ENCODE assay signal across 10 mouse cellular contexts in genomic region chr3:101831189-101831858, GRCm38 (mm10). TPM values are rescaled to one million over a fixed set of nuclear protein-coding genes. Genes with fewer than 3 reads are reported as not detected.
DNase-seq lines count a peak whose midpoint lies in the region.
"Had no signal": no experiment of that assay in that cellular context is flagged by ENCODE, and none has a peak within 500 bp of the region (broad histone marks: within the 10 kb centered on the region; RNA-seq: fewer than 3 reads in every experiment).

No protein-coding gene starts in this region.

- DNase-seq in ES-CJ7 (ENCODE audit: low read depth, low spot score), result peak; percentile 22
- DNase-seq in embryonic facial prominence, embryonic 10.5 days (ENCODE audit: low spot score), result peak; percentile 49
- DNase-seq in kidney, postnatal 14 days, result peak; percentile 54
- peak; percentile 50 to 72 for DNase-seq in lung, postnatal 4 days
- DNase-seq in spleen, postnatal 14 days (ENCODE audit: low spot score in 2 of 2), result no peak
- no peak for DNase-seq in cerebellum, adult 9-11 months
- DNase-seq in layer of hippocampus, adult 8-10 months (ENCODE audit: low spot score in 2 of 2), result no peak
- DNase-seq in frontal cortex, postnatal 14 days (ENCODE audit: low spot score in 2 of 2), result no peak
- DNase-seq: cerebellum, adult 9-10 months had no signal

- H3K4me3 ChIP-seq in embryonic facial prominence, embryonic 10.5 days, result no peak overlapping the region

- no peaks in the 10 kb centered on the region for H3K36me3 ChIP-seq in embryonic facial prominence, embryonic 10.5 days (replicated peaks)

- H3K27me3 ChIP-seq in embryonic facial prominence, embryonic 10.5 days (replicated peaks; ENCODE audit: low read depth, poor library complexity, severe bottlenecking), result 0 out of 2 replicates have a peak, but pooled peaks cover 7% of the 10 kb centered on the region

- no peaks in the 10 kb centered on the region for H3K9me3 ChIP-seq in embryonic facial prominence, embryonic 10.5 days

- H3K27ac ChIP-seq in embryonic facial prominence, embryonic 10.5 days (replicated peaks), result no peak overlapping the region

- peaks cover 40% of the 10 kb centered on the region for H3K4me1 ChIP-seq in embryonic facial prominence, embryonic 10.5 days

- 30% methylated on average over 10 of the region's 10 CpGs for WGBS in embryonic facial prominence, embryonic 10.5 days

RNA-seq across cellular contexts. Expression of gene Mab21l3, which starts 17.4 kb away (rescaled TPM):
- polyA plus RNA-seq in embryonic facial prominence, embryonic 10.5 days (2016; fragmentation: Nextera tagmentation; extraction: Ambion mirVana), result 0.67 and 0.85 TPM in 2 replicates
- not detected for total RNA-seq in layer of hippocampus, adult 8-10 months (2022)
- total RNA-seq: megakaryocyte-erythroid progenitor cell, adult 5-6 weeks had no signal

Comparison
In these comparisons a context has a peak if more than half of its experiments do, and no peak if none do; other contexts are left out.
1. DNase-seq: peak in ES-CJ7 (single experiment), embryonic facial prominence, embryonic 10.5 days (single experiment), kidney, postnatal 14 days (single experiment) and lung, postnatal 4 days (2 of 2); none in spleen, postnatal 14 days (0 of 2), cerebellum, adult 9-11 months (single experiment), layer of hippocampus, adult 8-10 months (0 of 2) and frontal cortex, postnatal 14 days (0 of 2).